Mouse (Mus musculus) heart, embryonic 13.5 days (tissue): ENCODE measurements around the gene Fam120c. TPM values are rescaled to one million over a fixed set of nuclear protein-coding genes. Genes with fewer than 3 reads are reported as not detected.

ENCODE experiments used
- ATAC-seq: fragments of 200-750 bp; cut with Nextera tagmentation; 2 replicates; pipeline ENCODE4 v1.8.0; 2017; ENCODE audit warnings: moderate TSS enrichment; ENCODE audit not compliant: insufficient number of reproducible peaks, low FRiP score, low TSS enrichment; ENCODE audit errors: extremely low read depth
- H3K27ac ChIP-seq: fragments of 300-500 bp; sonication (generic); replicated peaks from 2 replicates; pipeline ENCODE4 v1.5.1; 2015; ENCODE audit warnings: moderate library complexity, mild to moderate bottlenecking, inconsistent platforms
- H3K27me3 ChIP-seq: fragments of 300-500 bp; sonication (generic); replicated peaks from 2 replicates; pipeline ENCODE4 v1.6.1; 2015; ENCODE audit warnings: mild to moderate bottlenecking, inconsistent platforms
- H3K36me3 ChIP-seq: fragments of 300-500 bp; sonication (generic); 2 replicates; pipeline ENCODE4 v1.6.1; 2015; ENCODE audit warnings: mild to moderate bottlenecking, inconsistent platforms
- H3K4me1 ChIP-seq: fragments of 300-500 bp; sonication (generic); 2 replicates; pipeline ENCODE4 v1.6.1; 2015; ENCODE audit warnings: inconsistent platforms
- H3K4me2 ChIP-seq: fragments of 300-500 bp; sonication (generic); 2 replicates; pipeline ENCODE4 v1.6.1; 2015; ENCODE audit warnings: inconsistent platforms, mild to moderate bottlenecking, moderate library complexity
- H3K4me3 ChIP-seq: fragments of 300-500 bp; sonication (generic); 2 replicates; pipeline ENCODE4 v1.5.1; 2015; ENCODE audit warnings: moderate library complexity, mild to moderate bottlenecking, inconsistent platforms
- H3K9ac ChIP-seq: fragments of 300-500 bp; sonication (generic); 2 replicates; pipeline ENCODE4 v1.6.1; 2015; ENCODE audit warnings: inconsistent platforms, mild to moderate bottlenecking, moderate library complexity
- H3K9me3 ChIP-seq: fragments of 300-500 bp; sonication (generic); 2 replicates; pipeline ENCODE4 v1.6.1; 2016; ENCODE audit warnings: inconsistent platforms
- WGBS: fragments of 180-500 bp; shearing (Covaris S2); methylation state at CpG from one replicate; pipeline ENCODE4 v1.1.7; 2015; ENCODE audit warnings: mixed read lengths; 5-methylcytosine and 5-hydroxymethylcytosine counted together
- polyA plus RNA-seq: library from polyadenylated mRNA; unstranded; fragments of >200 nt; fragmentation: Nextera tagmentation; extraction: Ambion mirVana; gene quantifications from 2 replicates; pipeline ENCODE4 v1.2.1, GENCODE M21; 2015

Gene Fam120c
- 2.8 and 2.9 TPM in 2 replicates for polyA plus RNA-seq

DNA sequence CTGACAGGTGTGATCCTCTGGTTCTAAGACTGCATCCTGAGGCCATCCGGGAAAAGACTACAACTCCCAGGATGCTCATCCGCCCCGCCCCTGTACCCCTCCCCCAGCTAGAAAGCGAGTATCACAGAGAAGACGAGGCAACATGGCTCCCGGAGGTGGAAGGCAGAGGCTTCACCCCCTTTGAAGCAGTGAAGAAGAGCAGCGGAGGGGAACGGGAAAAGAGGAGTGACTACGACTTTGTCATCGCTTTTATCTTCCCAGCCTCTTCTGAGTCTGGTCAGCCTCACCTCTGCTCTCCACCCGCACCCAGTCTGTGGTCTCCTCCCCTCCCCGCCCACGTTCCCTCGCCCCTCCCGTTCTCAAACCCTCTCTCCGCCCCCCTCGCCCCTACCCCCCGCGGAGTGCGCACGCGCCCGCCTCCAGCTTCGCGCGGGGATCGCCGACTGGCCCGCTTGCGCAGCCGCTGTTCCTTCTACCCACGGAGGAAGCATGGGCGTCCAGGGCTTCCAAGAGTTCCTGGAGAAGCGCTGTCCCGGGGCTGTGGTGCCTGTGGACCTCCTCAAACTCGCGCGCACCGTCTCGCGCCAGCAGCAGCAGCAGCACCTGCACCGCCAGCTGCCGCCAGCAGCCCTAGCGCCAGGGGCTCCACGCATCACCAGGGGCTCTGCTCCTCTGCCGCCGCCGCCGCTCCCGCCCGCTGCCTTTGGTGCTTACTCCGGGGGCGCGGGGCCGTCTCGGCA is at the start of gene Fam120c:
TSS of gene Fam120c (plus strand) at position 415 of the 740 bp plus-strand sequence.
- no peaks in the 10 kb centered on the region for H3K9me3 ChIP-seq
- peaks cover 19% of the 10 kb centered on the region for H3K4me1 ChIP-seq
- peaks cover 18% of the 10 kb centered on the region; the same call in 1 of the 2 replicates for H3K27me3 ChIP-seq
- ATAC-seq, result peak; percentile 87
- no peaks in the 10 kb centered on the region for H3K36me3 ChIP-seq
- H3K4me2 ChIP-seq, result peak within 1 kb of the TSS; percentile 77
- peak within 1 kb of the TSS; percentile 87 for H3K27ac ChIP-seq
- peak within 1 kb of the TSS; percentile 76 for H3K4me3 ChIP-seq
- H3K9ac ChIP-seq, result peak within 1 kb of the TSS; percentile 85
- WGBS, result 6% methylated on average over 49 of the region's 56 CpGs

DNA sequence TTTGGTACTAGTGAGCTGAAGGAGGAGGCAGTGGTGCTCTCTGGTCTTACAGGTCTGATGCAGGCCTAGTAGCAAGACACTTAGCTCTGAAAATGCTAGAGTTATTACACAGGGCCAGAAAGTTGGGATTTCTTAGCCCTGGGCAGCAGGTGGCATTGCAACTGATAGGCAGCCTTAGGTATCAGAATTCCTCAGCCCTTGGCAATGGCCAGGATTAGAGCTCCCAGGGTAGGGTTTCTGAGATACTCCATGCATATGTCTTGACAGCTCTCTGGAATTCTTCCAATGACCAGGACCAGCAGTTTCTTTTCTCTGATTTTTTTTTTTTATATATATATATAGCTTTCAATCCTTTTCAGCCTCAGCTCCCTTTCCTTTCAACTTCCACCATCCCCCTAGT is 45.6 kb upstream of the Fam120c start:
- H3K36me3 ChIP-seq, result no peaks in the 10 kb centered on the region
- no peak overlapping the region for H3K4me2 ChIP-seq
- H3K9ac ChIP-seq, result no peak overlapping the region
- H3K4me1 ChIP-seq, result peaks cover 13% of the 10 kb centered on the region
- H3K4me3 ChIP-seq, result no peak overlapping the region
- H3K27ac ChIP-seq, result peak overlapping the region; percentile 79
- H3K9me3 ChIP-seq, result no peaks in the 10 kb centered on the region
- H3K27me3 ChIP-seq, result no peaks in the 10 kb centered on the region
- no peak for ATAC-seq

DNA sequence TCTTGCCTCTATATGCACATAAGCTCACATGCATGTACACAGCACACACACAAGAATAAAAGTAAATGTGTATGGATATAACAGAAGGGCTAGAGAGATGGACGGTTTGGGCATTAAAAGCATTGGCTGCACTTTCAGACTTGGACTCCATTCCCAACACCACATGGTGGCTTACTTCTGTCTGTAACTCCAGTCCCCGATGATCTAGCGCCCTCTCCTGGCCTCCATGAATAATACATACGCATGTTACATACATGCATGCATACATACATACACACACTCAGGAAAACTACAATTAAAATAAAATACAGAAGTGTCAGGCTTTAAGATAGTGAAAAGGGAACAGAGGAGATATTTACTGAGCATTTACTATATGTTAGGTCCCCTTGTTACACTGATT is 30.2 kb upstream of the Fam120c start:
- Histone ChIP-seq H3K36me3 (no peaks in the 10 kb centered on the region), H3K9me3 (no peaks in the 10 kb centered on the region), H3K4me2 (no peak overlapping the region), H3K27me3 (peaks cover 3% of the 10 kb centered on the region; the same call in 1 of the 2 replicates), H3K27ac (no peak overlapping the region), H3K4me3 (no peak overlapping the region), H3K4me1 (no peaks in the 10 kb centered on the region), H3K9ac (no peak overlapping the region)
- ATAC-seq, result no peak
- WGBS, result 75% methylated on average over 4 of the region's 4 CpGs

DNA sequence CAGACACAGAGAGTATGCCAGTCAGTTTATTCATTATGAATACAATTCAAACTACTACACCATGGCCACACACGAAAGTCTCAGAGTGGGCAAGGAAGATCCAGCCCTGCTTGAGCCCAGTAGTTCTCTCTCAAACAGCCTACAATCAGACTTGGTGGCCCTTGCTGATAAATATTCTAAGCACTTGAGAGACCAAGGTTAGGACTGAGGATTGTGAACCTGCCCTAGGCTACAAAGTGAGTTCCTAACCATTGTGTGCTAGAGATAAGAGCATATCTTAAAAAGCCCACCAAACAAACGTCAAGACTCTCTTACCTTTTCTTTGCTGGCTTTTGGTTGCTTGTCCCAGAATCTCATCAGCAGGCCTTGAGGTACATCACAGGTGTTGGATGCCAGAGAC is 10.4 kb upstream of the Fam120c start:
- no peak overlapping the region for H3K4me3 ChIP-seq
- no peaks in the 10 kb centered on the region for H3K27me3 ChIP-seq
- H3K9ac ChIP-seq, result no peak overlapping the region
- no peaks in the 10 kb centered on the region for H3K9me3 ChIP-seq
- H3K36me3 ChIP-seq, result no peaks in the 10 kb centered on the region
- 61% methylated on average over 2 of the region's 2 CpGs for WGBS
- H3K27ac ChIP-seq, result no peak overlapping the region
- no peak for ATAC-seq
- H3K4me2 ChIP-seq, result no peak overlapping the region
- H3K4me1 ChIP-seq, result peaks cover 6% of the 10 kb centered on the region

DNA sequence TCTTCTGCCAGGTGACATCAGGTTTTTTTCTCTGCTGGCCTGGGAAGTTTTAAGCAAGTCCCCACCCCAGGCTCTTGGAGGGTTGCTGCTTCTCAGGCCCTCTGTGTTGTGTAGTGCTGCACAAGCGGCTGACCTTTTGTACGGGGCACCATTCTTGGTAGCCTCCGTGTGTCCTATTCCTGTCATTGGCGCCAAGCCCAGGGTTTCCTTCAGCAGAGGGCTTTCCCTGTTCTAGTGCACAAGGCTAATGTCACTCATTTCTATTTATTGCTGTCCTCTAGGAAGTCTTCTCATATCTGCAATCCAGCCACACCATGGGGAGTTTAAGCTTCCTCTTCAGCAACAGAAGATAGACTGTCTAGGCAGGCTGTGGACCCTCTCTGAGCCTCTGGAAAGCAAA is 6.2 kb upstream of the Fam120c start:
- Histone ChIP-seq H3K9ac (no peak overlapping the region), H3K4me2 (no peak overlapping the region), H3K4me1 (peaks cover 7% of the 10 kb centered on the region), H3K36me3 (no peaks in the 10 kb centered on the region), H3K4me3 (no peak overlapping the region), H3K27ac (peak overlapping the region; percentile 70), H3K27me3 (peaks cover 13% of the 10 kb centered on the region; the same call in 1 of the 2 replicates), H3K9me3 (no peaks in the 10 kb centered on the region)
- ATAC-seq, result no peak
- 33% methylated on average over 4 of the region's 4 CpGs for WGBS

DNA sequence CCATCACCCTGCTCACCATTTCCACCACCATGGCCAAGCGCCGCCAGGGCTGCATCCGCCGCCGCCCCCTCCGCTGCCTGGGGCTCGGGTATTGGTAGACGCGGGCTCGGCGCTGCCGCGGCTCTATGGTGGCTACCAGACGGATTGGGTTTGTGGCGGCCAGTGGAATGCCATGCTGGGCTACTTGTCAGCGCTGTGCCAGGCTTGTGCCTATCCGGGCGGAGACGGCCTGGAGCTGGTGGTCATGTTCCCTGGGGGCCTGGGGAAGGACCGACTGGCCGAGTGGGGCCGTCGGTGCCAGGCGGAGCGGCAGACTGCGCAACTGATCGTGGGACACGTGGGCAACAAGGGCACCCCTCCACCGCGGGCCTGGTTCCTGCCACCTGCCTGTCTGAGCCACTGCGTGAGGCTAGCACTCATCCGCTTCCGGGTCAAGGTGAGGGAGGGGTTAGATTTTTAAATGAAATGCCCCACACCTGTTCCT is 568 bp downstream of the Fam120c start:
- Histone ChIP-seq H3K4me3 (peak overlapping the region; percentile 76), H3K27ac (peak overlapping the region; percentile 87), H3K4me1 (peaks cover 19% of the 10 kb centered on the region), H3K9ac (peak overlapping the region; percentile 85), H3K36me3 (no peaks in the 10 kb centered on the region), H3K27me3 (peaks cover 16% of the 10 kb centered on the region; the same call in 1 of the 2 replicates), H3K9me3 (no peaks in the 10 kb centered on the region), H3K4me2 (peak overlapping the region; percentile 77)
- WGBS, result 13% methylated on average over 28 of the region's 33 CpGs
- ATAC-seq, result peak; percentile 28; the same call in 1 of the 2 replicates

DNA sequence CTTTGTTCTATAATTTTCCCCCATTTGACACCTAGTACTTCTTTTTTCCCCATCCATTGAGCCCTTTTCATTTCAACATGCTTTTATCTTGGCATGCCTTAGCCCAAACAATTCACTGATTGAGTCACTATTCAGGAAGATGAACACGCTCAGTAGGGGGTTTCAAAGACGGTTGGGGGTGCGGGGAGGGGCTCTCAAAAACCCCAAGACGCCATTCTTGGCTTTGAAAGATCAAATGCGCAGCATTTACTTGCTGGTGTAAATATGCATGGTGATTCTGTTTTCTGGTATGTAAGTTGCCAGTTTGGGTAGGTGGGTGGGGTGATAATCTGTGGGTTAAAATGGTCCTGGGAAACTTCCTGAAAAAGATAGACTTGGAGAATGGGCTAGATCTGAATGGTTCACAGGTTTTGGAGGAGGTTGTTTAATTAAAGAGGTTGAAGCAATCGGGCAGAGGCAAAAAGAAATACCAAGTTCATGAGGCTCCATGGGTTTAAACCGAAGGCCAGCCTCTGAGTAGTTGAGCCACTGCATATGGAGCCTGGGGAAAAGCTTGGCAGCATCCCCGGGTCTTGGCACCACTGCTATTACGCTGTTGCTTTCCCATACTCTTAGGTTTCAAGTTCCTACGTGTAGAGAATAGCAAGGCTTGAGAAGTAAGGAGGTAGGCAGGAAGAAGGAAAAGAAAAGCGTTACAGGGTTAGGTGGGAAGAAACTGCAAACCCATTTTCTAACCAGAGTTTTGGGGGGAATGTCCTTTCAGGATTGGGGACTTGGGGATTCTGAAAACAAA is 1.6 kb downstream of the Fam120c start:
- WGBS, result 33% methylated on average over 11 of the region's 11 CpGs
- Histone ChIP-seq H3K9me3 (no peaks in the 10 kb centered on the region), H3K9ac (peak overlapping the region; percentile 85), H3K4me2 (peak overlapping the region; percentile 77), H3K36me3 (no peaks in the 10 kb centered on the region), H3K4me1 (peaks cover 19% of the 10 kb centered on the region), H3K27ac (no peak overlapping the region), H3K4me3 (peak overlapping the region; percentile 76), H3K27me3 (peaks cover 16% of the 10 kb centered on the region; the same call in 1 of the 2 replicates)
- no peak for ATAC-seq

DNA sequence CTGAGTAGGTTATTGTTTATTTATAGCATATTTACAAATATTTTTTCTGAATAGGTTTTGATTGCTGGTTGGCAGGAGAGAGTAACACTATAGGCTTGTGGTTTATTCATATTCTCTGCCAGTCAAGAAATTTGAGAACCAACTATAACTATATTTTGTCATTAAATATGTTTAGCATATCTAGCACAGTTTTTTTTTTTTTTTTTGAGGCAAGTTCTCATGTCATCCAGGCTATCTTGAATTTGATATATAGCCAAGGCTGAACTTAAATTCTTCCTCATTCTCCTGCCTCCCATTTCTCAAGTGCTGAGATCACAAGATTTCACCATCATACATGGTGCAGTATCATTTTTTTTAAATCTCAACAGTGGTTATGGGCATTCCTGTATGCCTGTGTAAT is 3.3 kb downstream of the Fam120c start:
- H3K4me1 ChIP-seq, result peaks cover 19% of the 10 kb centered on the region
- no peaks in the 10 kb centered on the region for H3K9me3 ChIP-seq
- H3K9ac ChIP-seq, result no peak overlapping the region
- H3K36me3 ChIP-seq, result no peaks in the 10 kb centered on the region
- ATAC-seq, result no peak
- no peak overlapping the region for H3K4me3 ChIP-seq
- H3K4me2 ChIP-seq, result no peak overlapping the region
- no peak overlapping the region for H3K27ac ChIP-seq
- 0 out of 2 replicates have a peak, but pooled peaks cover 5% of the 10 kb centered on the region for H3K27me3 ChIP-seq

DNA sequence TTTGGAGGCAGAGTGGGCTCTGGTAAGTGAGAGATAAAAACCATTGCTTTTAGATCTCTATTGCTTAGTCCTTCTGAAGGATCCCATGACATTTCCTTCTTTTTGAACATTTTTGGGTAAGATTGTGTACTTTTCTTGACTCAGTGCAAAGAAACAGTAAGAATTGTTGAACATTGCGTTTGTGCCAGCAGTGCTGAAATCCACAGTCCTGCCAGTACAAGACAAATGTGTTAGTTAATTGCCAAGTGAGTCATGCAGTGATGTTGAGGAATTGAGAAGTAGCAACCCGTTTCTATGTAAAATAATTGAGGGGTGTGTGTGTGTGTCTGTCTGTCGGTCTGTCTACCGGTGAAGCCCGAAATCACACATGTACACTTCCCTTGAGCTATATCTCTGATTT is 5.3 kb downstream of the Fam120c start:
- WGBS, result 88% methylated on average over 5 of the region's 5 CpGs
- no peaks in the 10 kb centered on the region for H3K36me3 ChIP-seq
- no peak for ATAC-seq

DNA sequence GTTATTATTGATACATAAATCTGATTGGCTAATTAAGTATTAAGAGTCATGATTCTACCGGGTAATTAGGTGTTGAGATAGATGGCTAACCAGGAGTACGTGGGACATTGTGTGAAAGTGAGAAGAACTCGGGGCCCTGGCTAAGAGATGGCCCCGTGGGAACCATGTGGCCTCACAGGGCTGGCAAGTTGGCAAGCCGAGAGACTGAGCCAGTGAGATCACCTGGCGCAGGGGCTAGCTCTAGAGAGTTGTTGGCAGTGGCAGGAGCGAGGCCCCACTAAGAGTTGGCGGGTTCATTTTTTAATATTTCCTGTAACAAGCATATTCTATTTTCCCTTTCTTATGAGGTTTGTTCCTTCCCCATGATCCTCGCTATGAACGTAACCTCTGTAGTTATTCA is 74.8 kb downstream of the Fam120c start:
- H3K4me1 ChIP-seq, result no peaks in the 10 kb centered on the region
- H3K9me3 ChIP-seq, result no peaks in the 10 kb centered on the region
- H3K27me3 ChIP-seq, result no peaks in the 10 kb centered on the region
- no peak overlapping the region for H3K4me3 ChIP-seq
- no peak overlapping the region for H3K9ac ChIP-seq
- ATAC-seq, result no peak
- H3K27ac ChIP-seq, result no peak overlapping the region
- 86% methylated on average over 10 of the region's 10 CpGs for WGBS
- H3K36me3 ChIP-seq, result no peaks in the 10 kb centered on the region
- no peak overlapping the region for H3K4me2 ChIP-seq

More for the DNA sequence above, 5.3 kb downstream of the Fam120c start:
- no peaks in the 10 kb centered on the region for H3K9me3 ChIP-seq
- peaks cover 19% of the 10 kb centered on the region for H3K4me1 ChIP-seq
- H3K4me3 ChIP-seq, result no peak overlapping the region
- H3K27me3 ChIP-seq, result 0 out of 2 replicates have a peak, but pooled peaks cover under 1% of the 10 kb centered on the region
- no peak overlapping the region for H3K4me2 ChIP-seq
- H3K9ac ChIP-seq, result no peak overlapping the region
- H3K27ac ChIP-seq, result no peak overlapping the region

DNA sequence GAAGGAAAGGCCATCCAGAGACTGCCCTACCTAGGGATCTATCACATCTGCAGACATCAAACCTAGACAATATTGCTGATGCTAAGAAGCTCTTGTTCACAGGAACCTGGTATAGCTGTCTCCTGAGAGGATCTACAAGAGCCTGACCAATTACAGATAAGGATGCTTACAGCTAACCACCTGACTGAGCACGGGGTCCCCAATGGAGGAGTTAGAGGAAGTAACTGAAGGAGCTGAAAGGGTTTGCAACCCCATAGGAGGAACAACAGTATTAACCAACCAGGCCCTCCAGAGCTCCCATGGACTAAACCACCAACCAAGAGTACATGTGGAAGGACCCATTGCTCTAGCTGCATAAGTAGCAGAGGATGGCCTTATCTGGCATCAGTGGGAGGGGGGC is 76.8 kb downstream of the Fam120c start:
- WGBS, result 71% methylated on average over 1 of the region's 1 CpGs
- Histone ChIP-seq H3K9me3 (no peaks in the 10 kb centered on the region), H3K27ac (no peak overlapping the region), H3K4me1 (no peaks in the 10 kb centered on the region), H3K27me3 (no peaks in the 10 kb centered on the region), H3K4me3 (no peak overlapping the region), H3K36me3 (no peaks in the 10 kb centered on the region), H3K9ac (no peak overlapping the region), H3K4me2 (no peak overlapping the region)
- ATAC-seq, result no peak
